Mouse (Mus musculus) heart, embryonic 13.5 days (tissue): ENCODE results near the gene Atp5e. TPM values are rescaled to one million over a fixed set of nuclear protein-coding genes. Genes with fewer than 3 reads are reported as not detected.

ENCODE experiments used
- ATAC-seq: fragments of 200-750 bp; cut with Nextera tagmentation; 2 replicates; pipeline ENCODE4 v1.8.0; 2017; ENCODE audit warnings: moderate TSS enrichment; ENCODE audit not compliant: insufficient number of reproducible peaks, low FRiP score, low TSS enrichment; ENCODE audit errors: extremely low read depth
- H3K27ac ChIP-seq: fragments of 300-500 bp; sonication (generic); replicated peaks from 2 replicates; pipeline ENCODE4 v1.5.1; 2015; ENCODE audit warnings: moderate library complexity, mild to moderate bottlenecking, inconsistent platforms
- H3K27me3 ChIP-seq: fragments of 300-500 bp; sonication (generic); replicated peaks from 2 replicates; pipeline ENCODE4 v1.6.1; 2015; ENCODE audit warnings: mild to moderate bottlenecking, inconsistent platforms
- H3K36me3 ChIP-seq: fragments of 300-500 bp; sonication (generic); 2 replicates; pipeline ENCODE4 v1.6.1; 2015; ENCODE audit warnings: mild to moderate bottlenecking, inconsistent platforms
- H3K4me1 ChIP-seq: fragments of 300-500 bp; sonication (generic); 2 replicates; pipeline ENCODE4 v1.6.1; 2015; ENCODE audit warnings: inconsistent platforms
- H3K4me2 ChIP-seq: fragments of 300-500 bp; sonication (generic); 2 replicates; pipeline ENCODE4 v1.6.1; 2015; ENCODE audit warnings: inconsistent platforms, mild to moderate bottlenecking, moderate library complexity
- H3K4me3 ChIP-seq: fragments of 300-500 bp; sonication (generic); 2 replicates; pipeline ENCODE4 v1.5.1; 2015; ENCODE audit warnings: moderate library complexity, mild to moderate bottlenecking, inconsistent platforms
- H3K9ac ChIP-seq: fragments of 300-500 bp; sonication (generic); 2 replicates; pipeline ENCODE4 v1.6.1; 2015; ENCODE audit warnings: inconsistent platforms, mild to moderate bottlenecking, moderate library complexity
- H3K9me3 ChIP-seq: fragments of 300-500 bp; sonication (generic); 2 replicates; pipeline ENCODE4 v1.6.1; 2016; ENCODE audit warnings: inconsistent platforms
- WGBS: fragments of 180-500 bp; shearing (Covaris S2); methylation state at CpG from one replicate; pipeline ENCODE4 v1.1.7; 2015; ENCODE audit warnings: mixed read lengths; 5-methylcytosine and 5-hydroxymethylcytosine counted together
- polyA plus RNA-seq: library from polyadenylated mRNA; unstranded; fragments of >200 nt; fragmentation: Nextera tagmentation; extraction: Ambion mirVana; gene quantifications from 2 replicates; pipeline ENCODE4 v1.2.1, GENCODE M21; 2015

Atp5e gene
- polyA plus RNA-seq, 1 experiment from 2014 or later: 1,120 TPM

DNA sequence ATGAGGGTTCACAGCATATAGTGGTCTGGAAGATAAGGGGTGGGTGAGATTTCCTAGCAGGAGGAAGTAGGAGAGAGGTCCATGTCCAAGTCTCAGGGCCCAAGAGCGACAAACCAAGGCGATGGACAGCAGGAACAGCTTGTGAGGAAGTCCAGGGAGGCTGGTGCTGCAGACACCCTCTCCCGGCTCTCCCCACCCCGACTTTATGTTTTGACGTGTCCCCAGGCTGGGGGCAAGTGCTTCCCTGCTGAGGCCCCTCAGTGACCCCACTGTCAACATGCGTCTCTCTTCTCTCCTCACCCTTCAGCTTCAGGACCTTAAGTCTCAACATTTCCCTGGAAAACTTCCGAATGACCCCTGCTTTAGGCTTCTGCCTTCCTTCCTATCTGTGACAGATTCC lies 50.8 kb downstream of the Atp5e start:
- Histone ChIP-seq H3K36me3 (no peaks in the 10 kb centered on the region), H3K9ac (no peak overlapping the region), H3K4me2 (no peak overlapping the region), H3K27me3 (no peaks in the 10 kb centered on the region), H3K9me3 (no peaks in the 10 kb centered on the region), H3K27ac (no peak overlapping the region), H3K4me1 (peaks cover 13% of the 10 kb centered on the region), H3K4me3 (no peak overlapping the region)
- no peak for ATAC-seq
- 57% methylated on average over 7 of the region's 7 CpGs for WGBS

Other genes starting within 250 kb of the Atp5e start
- 1,244 and 1,252 TPM in 2 replicates for gene Gnas, start 179.8 kb downstream of the Atp5e start, polyA plus RNA-seq
- gene Gm20721, start 117.4 kb downstream of the Atp5e start, polyA plus RNA-seq: 16.0 and 26.6 TPM in 2 replicates
- gene Nelfcd, start 48.3 kb downstream of the Atp5e start, polyA plus RNA-seq: 78.4 and 82.0 TPM in 2 replicates
- gene Ctsz, start 25.1 kb downstream of the Atp5e start, polyA plus RNA-seq: 118 and 126 TPM in 2 replicates
- gene Tubb1, start 13.4 kb downstream of the Atp5e start, polyA plus RNA-seq: 5.2 and 5.4 TPM in 2 replicates
- 125 and 140 TPM in 2 replicates for gene Prelid3b, start 9.0 kb upstream of the Atp5e start, polyA plus RNA-seq
- 0.01 TPM in 1 of 2 replicates, not detected in the other for gene Zfp831, start 179.4 kb upstream of the Atp5e start, polyA plus RNA-seq